Mouse (Mus musculus): ENCODE data around the gene Erlec1. TPM values are rescaled to one million over a fixed set of nuclear protein-coding genes. Genes with fewer than 3 reads are reported as not detected.

The Erlec1 gene
- total RNA-seq, 1 experiment = 12.9 TPM

DNA sequence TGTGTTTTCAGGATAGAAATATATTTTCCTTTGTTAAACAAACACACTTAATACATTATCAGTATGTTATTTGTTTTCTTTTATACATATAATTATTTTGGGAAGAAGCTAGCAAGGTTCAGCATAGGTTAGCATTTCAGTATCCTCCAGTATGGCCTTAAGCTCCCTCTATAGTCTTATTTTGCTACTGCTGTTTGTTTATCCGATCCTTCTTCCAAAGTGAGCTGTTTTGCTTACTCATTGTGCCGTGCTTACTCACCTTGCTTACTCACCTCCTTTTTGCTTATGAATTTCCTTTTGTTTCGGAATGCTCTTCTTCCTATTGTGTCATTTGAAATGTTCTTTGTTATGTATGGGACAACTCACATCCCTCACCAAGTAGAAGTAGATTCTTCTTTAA lies 42.5 kb upstream of the Erlec1 start:
- Histone ChIP-seq H3K9me3 (ENCODE audit: control insufficient read depth, insufficient read depth, low read depth, low read length) (no peaks in the 10 kb centered on the region), H3K36me3 (ENCODE audit: control insufficient read depth, insufficient read depth, low read length, poor library complexity, severe bottlenecking) (no peaks in the 10 kb centered on the region), H3K27ac (ENCODE audit: insufficient read depth, low read depth, low read length, poor library complexity, severe bottlenecking) (no peak overlapping the region), H3K9ac (ENCODE audit: insufficient read depth, low read depth, low read length, poor library complexity, severe bottlenecking) (no peak overlapping the region), H3K4me3 (ENCODE audit: insufficient read depth in 1 of 2, low read depth in 1 of 2, low read length in 2 of 2, poor library complexity in 1 of 2, severe bottlenecking in 1 of 2) (no peak overlapping the region), H3K4me1 (ENCODE audit: control insufficient read depth in 2 of 2, insufficient read depth in 2 of 2, low read length in 2 of 2, poor library complexity in 1 of 2) (no peaks in the 10 kb centered on the region)
- no peak for DNase-seq (ENCODE audit: low read depth, low spot score)
- in situ Hi-C loops (cut with MboI; ENCODE audit: low sequenced_read_pairs in 2 of 2, unreplicated experiment in 2 of 2) = no loop called here
- TF ChIP-seq MAFK (IDR thresholded peaks at IDR 0.05; ENCODE audit: insufficient read depth, low read depth, low read length) = 0 out of 2 replicates have a peak, but pooled peaks have one; percentile 9
- TF ChIP-seq ZNF384 (IDR thresholded peaks at IDR 0.05; ENCODE audit: low read depth, low read length) = no peak
- no peak for TF ChIP-seq CHD2 (IDR thresholded peaks at IDR 0.05; ENCODE audit: low read depth, low read length)

DNA sequence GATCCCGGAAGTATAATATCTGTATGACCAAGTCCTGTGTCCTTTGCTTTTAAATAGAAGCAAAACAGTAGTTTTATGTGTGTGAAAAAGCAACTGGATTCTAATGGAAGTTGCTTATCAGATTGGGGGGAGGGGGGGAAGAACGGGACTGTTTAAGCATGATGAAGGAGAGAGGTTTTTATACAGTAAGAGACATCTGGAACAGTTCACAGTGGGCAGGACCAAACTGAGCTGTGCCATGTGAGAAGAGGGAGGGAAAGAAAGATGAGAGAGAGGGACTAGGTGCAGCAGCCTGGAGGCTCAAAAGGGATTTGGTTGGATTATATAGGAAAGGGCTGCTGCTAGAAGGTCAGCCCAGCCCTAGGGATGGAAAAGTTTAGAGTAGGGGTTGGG lies 32.5 kb upstream of the Erlec1 start:
- TF ChIP-seq ZC3H11A (IDR thresholded peaks at IDR 0.05; ENCODE audit: borderline replicate concordance, low read depth, low read length) = no peak
- 0 out of 2 replicates have a peak, but pooled peaks have one; percentile 18 for TF ChIP-seq CHD2 (IDR thresholded peaks at IDR 0.05; ENCODE audit: low read depth, low read length)
- no peak for TF ChIP-seq MAFK (IDR thresholded peaks at IDR 0.05; ENCODE audit: insufficient read depth, low read depth, low read length)
- in situ Hi-C loops (cut with MboI; ENCODE audit: low sequenced_read_pairs in 2 of 2, unreplicated experiment in 2 of 2) = no loop called here
- Histone ChIP-seq H3K27ac (ENCODE audit: insufficient read depth, low read depth, low read length, poor library complexity, severe bottlenecking) (no peak overlapping the region), H3K4me1 (ENCODE audit: control insufficient read depth in 2 of 2, insufficient read depth in 2 of 2, low read length in 2 of 2, poor library complexity in 1 of 2) (peaks cover 0 to 3% of the 10 kb centered on the region in 2 experiments; a peak in 1 of 4 replicates), H3K36me3 (ENCODE audit: control insufficient read depth, insufficient read depth, low read length, poor library complexity, severe bottlenecking) (no peaks in the 10 kb centered on the region), H3K4me3 (ENCODE audit: insufficient read depth in 1 of 2, low read depth in 1 of 2, low read length in 2 of 2, poor library complexity in 1 of 2, severe bottlenecking in 1 of 2) (peak overlapping the region; percentile 43 to 88), H3K9me3 (ENCODE audit: control insufficient read depth, insufficient read depth, low read depth, low read length) (no peaks in the 10 kb centered on the region), H3K9ac (ENCODE audit: insufficient read depth, low read depth, low read length, poor library complexity, severe bottlenecking) (peak overlapping the region; percentile 25; the same call in 1 of the 2 replicates)
- DNase-seq (ENCODE audit: low read depth, low spot score) = no peak

DNA sequence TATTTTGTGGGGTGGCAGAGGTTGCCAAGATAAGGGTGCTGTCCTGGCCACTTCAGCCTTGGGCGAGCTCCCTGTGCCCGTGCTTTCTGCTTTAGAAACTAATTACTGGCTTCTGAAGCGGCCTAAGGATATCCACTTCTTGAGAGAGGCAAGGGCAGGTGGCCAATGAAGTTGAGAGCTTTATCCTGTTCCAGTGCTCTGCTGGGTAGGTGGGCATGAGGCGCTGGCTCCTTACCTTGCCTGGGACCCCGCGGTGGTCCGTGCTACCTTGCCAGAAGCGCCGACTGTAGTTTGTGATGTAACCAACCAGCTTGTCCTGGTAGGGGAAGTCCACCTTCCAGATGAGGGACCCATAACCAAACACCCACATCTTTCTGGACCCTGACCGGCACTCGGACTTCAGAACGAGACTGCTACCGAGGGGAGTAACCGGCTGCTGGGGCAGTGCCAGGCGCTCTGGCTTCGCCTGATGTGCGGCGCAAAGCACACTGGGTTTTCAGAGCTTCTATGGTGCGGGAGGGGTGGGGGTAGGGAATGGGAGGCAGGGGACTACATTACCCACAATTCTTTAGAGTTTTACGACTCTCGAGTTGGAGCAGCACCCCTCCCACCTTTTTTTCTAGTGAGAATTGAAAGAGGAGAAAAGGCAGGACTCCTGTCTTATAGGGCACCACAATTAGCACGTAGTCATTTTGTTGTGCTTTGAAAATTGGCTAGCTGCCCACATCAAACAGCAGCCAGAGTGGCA lies 31.9 kb upstream of the Erlec1 start, which contains the start of gene Chac2:
TSS of gene Chac2 (minus strand) at position 474 of the 748 bp plus-strand sequence.
- H3K27ac ChIP-seq (ENCODE audit: insufficient read depth, low read depth, low read length, poor library complexity, severe bottlenecking) = no peak within 1 kb of the TSS
- peak within 1 kb of the TSS; percentile 81 for H3K9ac ChIP-seq (ENCODE audit: insufficient read depth, low read depth, low read length, poor library complexity, severe bottlenecking)
- in situ Hi-C loops (cut with MboI; ENCODE audit: low sequenced_read_pairs in 2 of 2, unreplicated experiment in 2 of 2) = no loop called here
- no peaks in the 10 kb centered on the region for H3K9me3 ChIP-seq (ENCODE audit: control insufficient read depth, insufficient read depth, low read depth, low read length)
- H3K36me3 ChIP-seq (ENCODE audit: control insufficient read depth, insufficient read depth, low read length, poor library complexity, severe bottlenecking) = no peaks in the 10 kb centered on the region
- H3K4me3 ChIP-seq (ENCODE audit: insufficient read depth in 1 of 2, low read depth in 1 of 2, low read length in 2 of 2, poor library complexity in 1 of 2, severe bottlenecking in 1 of 2) = peak within 1 kb of the TSS; percentile 81 to 88
- TF ChIP-seq HCFC1 (IDR thresholded peaks at IDR 0.05; ENCODE audit: borderline replicate concordance, insufficient read depth, low read length) (peak; percentile 91), ZC3H11A (IDR thresholded peaks at IDR 0.05; ENCODE audit: borderline replicate concordance, low read depth, low read length) (no peak), CHD2 (IDR thresholded peaks at IDR 0.05; ENCODE audit: low read depth, low read length) (peak; percentile 29; the same call in 1 of the 2 replicates), ZNF384 (IDR thresholded peaks at IDR 0.05; ENCODE audit: low read depth, low read length) (0 out of 2 replicates have a peak, but pooled peaks have one; percentile 42), MAFK (IDR thresholded peaks at IDR 0.05; ENCODE audit: insufficient read depth, low read depth, low read length) (no peak)
- H3K4me1 ChIP-seq (ENCODE audit: control insufficient read depth in 2 of 2, insufficient read depth in 2 of 2, low read length in 2 of 2, poor library complexity in 1 of 2) = peaks cover 0 to 3% of the 10 kb centered on the region in 2 experiments; a peak in 1 of 4 replicates
- DNase-seq (ENCODE audit: low read depth, low spot score) = peak; percentile 75

DNA sequence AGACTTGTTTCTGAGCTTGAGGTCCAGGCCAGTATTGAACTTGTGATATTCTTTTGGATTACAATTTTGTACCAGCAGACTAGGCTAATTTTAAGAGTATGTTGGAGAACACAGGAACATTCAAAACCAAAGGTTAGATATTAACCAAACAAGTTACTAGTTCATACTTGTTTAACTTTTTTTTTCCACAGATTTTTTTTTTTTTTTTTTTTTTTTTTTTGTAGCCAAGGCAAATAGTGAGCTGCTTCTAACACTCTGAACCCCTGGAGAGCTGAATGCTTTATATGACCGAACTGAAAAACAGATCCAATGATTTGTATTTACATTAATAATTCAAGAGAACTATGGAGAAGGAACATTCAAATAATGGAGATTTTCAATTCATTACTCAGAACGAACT lies 31.1 kb upstream of the Erlec1 start:
- TF ChIP-seq CHD2 (IDR thresholded peaks at IDR 0.05; ENCODE audit: low read depth, low read length) (no peak), ZNF384 (IDR thresholded peaks at IDR 0.05; ENCODE audit: low read depth, low read length) (peak; percentile 37; the same call in 1 of the 2 replicates)
- Histone ChIP-seq H3K9ac (ENCODE audit: insufficient read depth, low read depth, low read length, poor library complexity, severe bottlenecking) (no peak overlapping the region), H3K4me1 (ENCODE audit: control insufficient read depth in 2 of 2, insufficient read depth in 2 of 2, low read length in 2 of 2, poor library complexity in 1 of 2) (peaks cover 0 to 3% of the 10 kb centered on the region in 2 experiments; a peak in 1 of 4 replicates), H3K4me3 (ENCODE audit: insufficient read depth in 1 of 2, low read depth in 1 of 2, low read length in 2 of 2, poor library complexity in 1 of 2, severe bottlenecking in 1 of 2) (peak overlapping the region in 1 of 2 experiments; percentile 88; a peak in 1 of 4 replicates), H3K27ac (ENCODE audit: insufficient read depth, low read depth, low read length, poor library complexity, severe bottlenecking) (no peak overlapping the region), H3K9me3 (ENCODE audit: control insufficient read depth, insufficient read depth, low read depth, low read length) (no peaks in the 10 kb centered on the region), H3K36me3 (ENCODE audit: control insufficient read depth, insufficient read depth, low read length, poor library complexity, severe bottlenecking) (no peaks in the 10 kb centered on the region)
- in situ Hi-C loops (cut with MboI; ENCODE audit: low sequenced_read_pairs in 2 of 2, unreplicated experiment in 2 of 2) = no loop called here
- no peak for DNase-seq (ENCODE audit: low read depth, low spot score)
